Mouse (Mus musculus) urinary bladder, postnatal 25 days (tissue): ENCODE data around the gene Hpcal1.

Experiments
- DNase-seq: peaks from one replicate; pipeline ENCODE4 v3.0.0; 2022; ENCODE audit warnings: low spot score

Gene Hpcal1

DNA sequence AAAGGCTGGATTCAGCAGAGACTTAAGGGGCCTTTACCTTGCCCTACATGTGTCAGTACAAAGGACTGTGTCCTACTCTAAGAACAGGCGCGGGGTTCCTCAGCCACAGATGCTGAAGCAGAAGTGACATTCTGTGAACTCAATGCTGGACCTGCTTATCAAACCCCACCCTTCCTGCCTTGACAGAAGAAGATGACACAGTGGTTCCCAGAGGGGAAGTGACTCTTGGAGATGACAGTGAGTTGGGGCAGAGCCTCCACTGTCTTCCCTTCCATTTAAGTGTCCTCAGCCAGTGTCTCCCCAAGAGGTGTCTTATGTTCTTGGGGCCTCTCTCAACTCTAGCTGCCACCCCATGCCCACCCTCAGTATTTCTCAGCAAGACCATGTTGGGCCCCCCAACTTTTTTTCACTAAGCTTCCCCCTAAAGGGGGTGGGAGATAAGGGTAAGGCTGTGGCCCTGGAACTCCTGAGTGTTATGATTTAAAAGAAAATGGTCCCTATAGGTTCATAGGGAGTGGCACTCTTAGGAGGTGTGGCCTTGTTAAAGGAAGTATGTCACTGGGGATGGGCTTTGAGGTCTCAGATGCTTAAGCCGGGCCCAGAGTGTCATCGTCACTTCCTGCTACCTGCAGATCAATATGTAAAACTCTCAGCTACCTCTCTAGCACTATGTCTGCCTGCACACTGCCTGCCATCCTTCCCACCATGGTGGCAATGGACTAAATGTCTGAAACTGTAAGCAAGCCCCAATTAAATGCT lies 25.2 kb downstream of the Hpcal1 start:
- DNase-seq, result no peak

- no peak for DNase-seq
These were observed 26.6 kb downstream of the Hpcal1 start for GRCm38 (mm10) chr12:17717257-17717656.

DNA sequence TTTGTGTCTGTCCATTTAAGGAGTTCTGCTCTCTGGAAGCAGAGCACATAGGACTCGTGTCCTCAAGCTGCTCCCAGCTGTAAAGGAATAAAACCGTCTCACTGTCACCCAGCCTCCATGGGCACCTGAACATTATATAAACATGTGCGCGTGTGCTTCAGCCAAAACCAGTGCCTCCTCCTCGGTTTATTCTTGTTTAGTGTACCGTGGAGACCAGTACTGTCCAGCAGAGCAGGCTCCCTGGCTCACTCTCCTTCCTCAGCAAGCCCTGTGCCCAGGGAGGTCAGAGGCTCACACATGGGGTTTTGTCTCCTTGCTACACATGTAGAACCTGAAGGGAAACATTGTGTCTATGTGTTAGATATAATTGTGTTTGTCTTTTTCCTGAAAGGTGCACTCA lies 27.5 kb downstream of the Hpcal1 start:
- DNase-seq, result no peak

DNA sequence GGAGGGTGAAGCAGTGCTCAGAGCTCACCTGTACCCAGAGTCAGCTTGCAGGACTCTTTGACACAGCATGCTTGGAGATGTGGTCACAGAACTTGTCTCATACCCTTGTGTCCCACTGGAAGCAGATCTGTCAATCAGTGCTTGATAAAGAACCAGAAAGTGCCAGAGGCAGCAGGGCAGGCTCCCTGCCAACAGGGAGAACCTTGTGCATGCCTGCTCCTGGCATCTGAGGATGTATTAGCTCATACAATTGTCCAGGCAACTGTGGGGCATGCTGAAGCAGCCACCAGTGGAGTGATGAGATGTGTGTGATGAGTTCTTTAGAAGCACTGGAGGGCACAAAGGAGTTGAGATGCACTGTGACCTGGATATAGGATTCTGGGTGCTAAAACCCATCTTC lies 30.4 kb downstream of the Hpcal1 start:
- DNase-seq, result no peak

GRCm38 (mm10) chr12:17722452-17723181 lies 32.0 kb downstream of the Hpcal1 start:
- no peak for DNase-seq

GRCm38 (mm10) chr12:17723182-17723570 lies 32.5 kb downstream of the Hpcal1 start:
- DNase-seq, result no peak

DNA sequence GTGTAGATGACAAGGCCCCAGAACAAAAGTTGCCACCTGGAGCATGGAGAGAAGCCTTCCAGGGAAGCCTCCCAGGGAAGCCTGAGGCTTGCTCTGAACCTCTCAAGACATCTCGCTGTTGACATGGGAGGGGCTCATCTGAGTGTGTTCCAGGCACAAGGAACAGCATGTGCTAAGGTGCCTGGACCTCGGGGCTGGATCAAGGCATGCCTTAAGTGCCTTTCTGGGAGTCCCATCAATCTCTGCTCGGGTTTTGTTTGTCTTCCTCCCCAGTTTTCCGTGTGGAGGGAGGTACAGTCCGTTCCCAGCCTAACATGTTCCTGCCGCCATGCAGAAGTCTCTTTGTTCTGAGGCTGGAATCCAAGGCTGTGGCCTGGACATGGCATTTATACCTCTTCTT lies 33.3 kb downstream of the Hpcal1 start:
- DNase-seq, result no peak

- no peak for DNase-seq
These were observed 33.9 kb downstream of the Hpcal1 start for GRCm38 (mm10) chr12:17724412-17725090.

- no peak for DNase-seq
These were observed 34.9 kb downstream of the Hpcal1 start for GRCm38 (mm10) chr12:17725592-17725991.

DNA sequence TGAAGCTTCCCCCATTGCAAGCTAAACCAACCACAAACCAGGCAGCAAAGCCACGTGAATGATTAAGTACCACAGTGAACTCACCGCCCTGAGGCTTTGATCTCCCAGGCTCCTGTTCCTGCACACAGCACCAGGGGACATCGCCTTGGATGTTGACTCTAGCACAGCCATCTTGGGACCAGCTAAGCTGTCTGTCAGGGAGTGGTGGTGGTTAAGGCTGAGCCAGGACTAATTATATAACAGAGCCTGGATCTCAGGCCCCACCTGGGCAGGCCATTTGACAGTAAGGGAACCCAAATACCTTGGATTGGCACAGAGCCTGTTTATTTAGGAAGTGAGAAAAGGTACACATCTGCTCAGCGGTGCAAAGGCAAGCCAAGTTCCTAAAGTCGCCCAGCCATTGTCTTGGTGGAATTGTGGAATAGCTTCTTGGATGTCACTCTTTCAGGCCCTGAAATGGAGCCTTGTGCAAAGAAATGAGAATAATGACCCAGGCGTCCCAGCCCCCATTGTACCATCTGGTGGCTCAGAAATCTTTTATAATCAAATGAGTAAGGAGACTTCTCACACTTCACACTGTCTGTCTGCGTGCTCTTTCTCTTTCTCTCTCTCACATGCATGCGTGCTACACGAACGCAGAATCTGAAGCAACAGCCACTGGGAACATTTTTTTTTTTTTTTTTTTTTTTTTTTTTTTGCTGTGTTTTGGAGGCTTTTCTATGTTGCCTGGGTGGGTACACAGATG lies 36.1 kb downstream of the Hpcal1 start:
- no peak for DNase-seq

- peak; percentile 22 for DNase-seq
These were observed 37.2 kb downstream of the Hpcal1 start for GRCm38 (mm10) chr12:17727676-17728339.

- DNase-seq, result peak; percentile 40
These were observed 38.7 kb downstream of the Hpcal1 start for GRCm38 (mm10) chr12:17729211-17729900.

DNA sequence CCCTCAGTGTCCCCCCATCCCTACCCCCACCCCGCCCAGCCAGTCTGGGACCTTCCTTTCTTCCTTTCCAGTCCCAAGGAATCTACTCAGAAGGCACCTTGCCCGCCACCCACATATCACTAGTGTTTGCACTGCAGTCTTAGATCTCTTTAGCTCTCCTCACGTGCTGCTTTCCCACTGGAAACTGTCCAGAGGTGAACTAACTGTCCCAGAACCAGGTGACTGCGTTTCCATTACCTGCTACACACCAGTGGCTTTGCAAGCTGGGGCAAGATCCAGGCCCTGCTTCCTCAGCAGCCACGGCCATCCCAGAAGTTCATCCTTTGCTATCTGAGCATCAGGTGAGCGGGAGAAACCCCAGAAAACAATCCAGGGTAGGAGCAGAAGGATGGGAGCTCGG lies 41.4 kb downstream of the Hpcal1 start:
- no peak for DNase-seq

DNA sequence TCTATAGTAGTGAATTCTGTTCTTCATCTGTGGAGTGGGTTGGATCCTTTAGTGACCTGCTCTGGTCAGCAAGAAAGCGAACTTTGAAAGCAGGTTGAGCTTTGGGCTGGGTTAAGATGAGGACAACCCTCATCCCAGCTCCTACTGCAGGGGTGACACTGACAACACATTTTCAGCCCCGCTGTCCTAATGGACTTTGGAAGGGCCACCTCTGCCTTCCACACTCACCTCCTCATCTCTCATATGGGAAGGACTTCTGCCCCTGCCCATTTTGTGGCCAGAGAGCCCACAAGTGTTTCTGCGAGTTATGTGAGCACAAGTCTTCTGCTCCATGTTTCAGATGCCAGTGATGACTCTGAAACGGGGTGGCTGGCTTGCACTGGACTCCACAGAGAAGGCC lies 41.9 kb downstream of the Hpcal1 start:
- DNase-seq, result no peak

DNA sequence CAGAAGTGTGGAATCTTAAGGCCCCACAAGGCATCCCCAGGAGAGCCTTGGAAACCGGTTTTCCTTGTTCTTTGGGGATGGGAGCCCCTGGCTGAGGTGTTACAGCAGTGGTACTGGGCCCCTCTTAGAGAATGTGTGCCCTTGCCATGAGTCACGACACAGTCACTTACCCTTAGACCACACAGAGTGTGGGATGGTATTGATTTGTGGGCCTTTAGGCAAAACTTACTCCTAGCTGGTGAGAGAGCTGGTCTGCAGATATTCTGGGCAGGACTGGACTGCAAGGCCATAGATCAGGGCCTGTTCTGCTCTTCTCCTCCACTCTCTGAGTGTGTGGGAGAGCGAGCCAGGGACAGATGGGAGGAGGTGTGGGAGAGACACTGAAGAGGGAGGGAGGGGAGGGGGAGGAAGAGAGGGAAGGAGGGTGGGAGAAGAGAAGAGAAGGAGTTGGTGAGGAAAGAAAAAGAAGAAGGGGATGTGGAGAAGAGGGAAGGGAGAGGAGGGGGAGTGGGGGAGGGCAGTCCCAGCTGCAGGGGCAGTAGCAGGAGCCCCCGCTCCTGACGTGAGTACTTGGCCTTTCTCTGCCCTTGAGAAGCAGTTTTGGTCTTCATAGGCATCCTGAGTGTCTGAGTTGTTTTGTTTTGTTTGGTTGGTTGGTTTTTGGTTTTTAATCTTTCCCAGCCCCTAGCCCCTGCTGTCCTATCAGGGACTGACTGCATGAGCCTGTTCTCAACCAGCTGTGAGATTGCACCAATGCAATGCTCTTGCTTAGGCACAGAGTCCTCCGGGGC lies 42.7 kb downstream of the Hpcal1 start:
- DNase-seq, result no peak

DNA sequence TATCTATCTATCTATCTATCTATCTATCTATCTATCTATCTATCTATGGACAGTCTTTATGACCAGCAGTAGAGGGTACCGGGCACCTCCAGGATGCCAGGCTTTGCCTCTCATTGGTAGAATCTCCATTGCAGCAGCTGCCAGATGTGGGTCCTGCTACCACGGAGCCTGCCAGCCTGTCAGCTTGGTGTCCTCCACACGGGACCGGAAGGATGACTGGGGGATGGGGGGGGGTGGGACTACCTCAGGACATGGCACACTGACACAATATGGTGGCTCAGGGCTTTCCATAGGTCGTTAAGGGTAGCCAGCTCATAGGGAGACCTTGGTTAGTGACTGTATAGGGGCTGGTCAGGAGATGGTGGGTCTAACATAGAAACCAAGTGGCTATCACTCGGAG lies 45.7 kb downstream of the Hpcal1 start:
- no peak for DNase-seq

DNA sequence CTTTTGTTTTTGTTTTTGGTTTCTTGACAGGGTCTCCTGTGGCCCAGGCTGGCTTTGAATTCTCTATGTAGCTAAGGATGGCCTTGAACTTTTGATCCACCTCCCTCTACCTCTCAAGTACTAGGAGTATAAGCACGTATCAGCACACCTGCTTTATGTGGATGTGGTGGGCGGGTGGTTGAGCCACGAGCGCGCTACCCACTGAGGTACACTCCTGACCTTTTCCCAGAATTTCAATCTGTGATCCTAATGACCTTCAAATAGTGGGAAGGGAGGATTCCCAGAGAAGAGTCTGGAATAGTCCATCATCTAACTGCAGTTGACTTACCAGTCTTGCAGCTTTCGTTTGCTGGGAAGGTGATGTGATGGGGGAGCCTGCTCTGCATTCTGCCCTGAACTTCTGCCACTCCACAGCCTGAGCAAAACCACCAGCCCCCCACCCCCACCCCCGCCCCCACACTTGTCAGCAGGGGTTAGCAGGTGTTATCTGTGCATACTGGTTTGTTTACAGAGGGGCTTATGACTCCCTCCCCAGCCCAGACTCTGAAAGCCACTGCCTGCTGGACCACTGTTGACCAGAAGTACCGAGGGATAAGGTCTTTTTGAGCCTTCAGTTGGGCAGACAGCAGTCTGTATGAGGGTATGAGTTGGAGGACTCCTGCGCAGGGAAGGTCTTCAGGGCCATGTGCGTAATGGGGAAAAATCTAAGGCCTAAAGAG lies 46.4 kb downstream of the Hpcal1 start:
- no peak for DNase-seq

DNA sequence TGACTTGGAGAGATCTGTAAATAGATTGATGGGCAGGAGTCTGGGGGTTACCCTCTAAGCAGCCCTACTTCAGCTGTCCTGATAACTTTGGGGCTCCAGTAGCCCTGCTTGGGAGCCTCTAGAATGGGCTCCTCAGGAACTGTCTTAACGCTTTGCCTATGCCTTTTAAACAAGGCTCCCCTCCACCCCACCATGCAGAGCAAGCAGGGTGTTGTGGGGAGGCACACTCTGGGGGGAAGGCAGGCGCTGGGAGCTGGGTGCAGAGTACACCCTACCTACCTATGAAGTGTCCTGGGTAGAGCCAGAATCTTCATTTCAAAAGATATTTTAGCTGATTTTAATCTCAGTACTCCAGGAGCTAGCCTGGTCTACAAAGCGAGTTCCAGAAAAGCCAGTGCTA lies 47.2 kb downstream of the Hpcal1 start:
- no peak for DNase-seq

- no peak for DNase-seq
These were observed 47.8 kb downstream of the Hpcal1 start for GRCm38 (mm10) chr12:17738473-17738872.

DNA sequence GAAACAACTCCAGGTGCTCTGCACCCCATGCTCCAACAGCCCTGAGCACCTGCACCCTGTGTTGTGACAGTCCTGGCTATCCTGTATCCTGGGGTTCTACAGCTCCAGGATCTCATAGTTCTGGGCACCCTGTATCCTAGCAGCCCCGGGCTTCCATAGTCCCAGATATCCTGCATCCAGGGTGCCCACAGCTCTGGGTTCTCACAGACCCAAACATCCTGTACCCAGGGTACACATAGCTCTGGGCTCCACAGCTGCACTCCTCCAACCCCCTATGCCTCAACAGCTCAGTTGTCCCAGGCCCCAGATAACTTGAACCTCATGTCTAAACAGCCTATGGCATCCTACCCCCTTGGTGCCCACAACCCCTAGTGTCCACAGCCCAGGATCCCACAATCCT lies 49.6 kb downstream of the Hpcal1 start:
- no peak for DNase-seq
